Mouse (Mus musculus): ENCODE data around the gene Gm12695.

The Gm12695 gene

GRCm38 (mm10) chr4:96785086-96785485 is at the start of gene Gm12695:
TSS of gene Gm12695 (minus strand) at chr4:96785186.
- in situ Hi-C loops (cut with MboI) = no loop called here

DNA sequence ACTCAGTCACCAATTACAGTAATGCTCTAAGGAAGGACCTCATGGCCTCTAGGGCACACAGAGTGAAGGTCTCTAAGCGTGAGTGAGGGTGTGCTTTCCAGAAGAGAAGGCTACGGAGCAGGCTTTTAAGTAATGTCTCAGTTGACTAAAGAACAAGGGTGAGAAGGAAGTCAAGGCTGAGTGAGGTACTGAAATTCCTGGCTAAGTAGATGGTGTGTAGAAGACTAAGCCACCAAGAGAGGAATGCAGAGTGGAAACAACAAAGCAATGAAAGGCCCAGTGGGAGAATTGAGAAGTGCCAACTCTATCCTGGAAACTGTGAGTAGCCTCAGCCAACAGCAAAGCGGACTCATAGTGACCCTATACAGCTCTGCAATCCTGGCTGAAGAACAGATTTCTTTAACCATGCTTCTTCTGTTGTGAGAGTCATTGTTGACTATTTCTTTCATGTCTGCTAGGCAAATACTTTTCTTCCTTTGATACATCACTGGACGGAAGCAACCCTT is 40.6 kb upstream of the Gm12695 start:
- in situ Hi-C loops (cut with MboI) = no loop called here

GRCm38 (mm10) chr4:96806824-96807808 is 22.1 kb upstream of the Gm12695 start:
- in situ Hi-C loops (cut with MboI) = no loop called here

DNA sequence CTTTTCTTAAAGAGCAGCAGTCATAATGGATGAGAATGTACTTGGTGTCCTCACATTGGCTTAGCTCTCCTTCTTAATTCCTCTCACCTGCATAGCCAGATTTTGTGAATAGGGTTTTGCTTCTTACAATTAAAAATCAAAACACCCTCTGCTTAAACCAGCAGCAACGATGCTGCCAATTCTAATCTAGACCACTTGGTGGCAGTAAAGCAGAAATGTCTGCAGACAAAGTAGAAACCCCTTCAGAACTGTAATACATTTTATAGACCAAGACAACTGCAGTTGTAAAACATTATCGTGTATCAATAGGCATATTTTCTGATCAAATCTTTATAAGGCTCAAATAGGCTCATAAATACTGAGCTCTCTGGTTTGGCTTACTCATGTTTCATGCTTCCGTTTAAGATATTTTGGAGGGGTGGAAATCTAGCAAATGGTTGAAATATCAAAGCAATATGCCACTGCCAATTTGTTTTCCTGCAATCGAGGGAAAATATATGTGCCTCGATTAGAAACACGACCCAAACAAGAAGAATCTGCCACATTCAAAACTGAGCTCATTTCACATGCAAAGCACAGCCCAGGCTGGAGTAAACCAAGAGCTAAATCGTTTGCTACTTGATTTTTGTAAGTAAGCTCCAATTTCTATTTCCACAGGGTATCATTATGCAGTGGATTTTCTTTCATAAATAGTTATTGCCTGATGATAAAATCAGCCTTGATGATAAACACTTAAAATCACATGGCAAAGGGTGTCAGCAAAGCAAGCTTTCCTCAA is 14.6 kb upstream of the Gm12695 start:
- in situ Hi-C loops (cut with MboI) = no loop called here

DNA sequence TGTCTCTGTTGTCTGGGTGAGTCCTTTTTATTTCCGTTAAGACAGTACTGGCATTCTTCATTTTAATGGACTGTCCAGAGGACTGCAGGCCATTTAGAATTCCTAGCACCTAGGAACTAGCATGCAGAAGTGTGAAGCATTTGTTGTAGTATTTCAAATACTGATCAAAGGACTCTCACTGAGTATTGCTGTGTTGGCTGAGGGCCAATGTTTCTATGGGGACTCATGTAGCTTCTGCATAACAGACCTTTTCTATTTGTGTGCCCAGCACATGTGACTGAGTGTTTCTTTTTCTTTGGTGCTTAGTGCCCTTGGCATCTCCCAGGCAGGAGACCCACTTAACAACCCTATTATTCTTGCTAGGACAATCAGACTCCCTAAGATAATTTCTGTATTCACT is 12.6 kb upstream of the Gm12695 start:
- in situ Hi-C loops (cut with MboI) = no loop called here

- in situ Hi-C loops (cut with MboI) = no loop called here
Observed at GRCm38 (mm10) chr4:96791301-96791700, 6.3 kb upstream of the Gm12695 start.

GRCm38 (mm10) chr4:96789905-96790304 is 4.9 kb upstream of the Gm12695 start:
- in situ Hi-C loops (cut with MboI) = no loop called here

GRCm38 (mm10) chr4:96786610-96787009 is 1.6 kb upstream of the Gm12695 start:
- in situ Hi-C loops (cut with MboI) = no loop called here

DNA sequence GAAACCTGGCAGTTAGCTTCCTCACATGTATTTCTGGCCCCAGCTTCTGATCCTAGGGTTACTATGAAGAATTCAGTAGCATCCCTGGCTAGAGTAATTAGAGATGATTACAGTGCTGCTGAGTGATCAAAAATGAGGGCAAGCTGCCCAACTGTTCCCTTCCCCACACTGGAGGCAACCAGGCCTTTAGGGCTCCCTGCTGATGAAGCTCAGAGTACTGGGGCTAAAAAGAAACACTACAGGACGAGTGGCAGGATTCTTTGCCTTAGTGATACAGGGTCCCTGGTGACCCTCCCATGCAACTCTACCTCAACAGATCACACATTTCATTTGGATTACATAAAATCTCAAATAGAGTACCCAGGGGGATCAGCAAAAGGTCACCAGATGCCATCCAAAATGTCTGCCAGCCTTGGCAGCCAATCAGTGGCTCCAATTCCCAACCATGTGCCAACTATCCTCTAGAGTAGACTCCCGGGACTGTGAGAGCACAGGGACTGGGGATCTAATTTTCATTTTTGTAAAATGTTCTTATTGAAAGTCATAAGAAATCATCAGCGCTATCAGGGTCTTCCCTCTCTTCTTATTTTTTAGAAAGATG is 11.9 kb downstream of the Gm12695 start:
- in situ Hi-C loops (cut with MboI) = no loop called here

GRCm38 (mm10) chr4:96766396-96766998 is 18.5 kb downstream of the Gm12695 start:
- in situ Hi-C loops (cut with MboI) = no loop called here

- in situ Hi-C loops (cut with MboI) = no loop called here
Observed at GRCm38 (mm10) chr4:96751953-96752352, 33.0 kb downstream of the Gm12695 start.

GRCm38 (mm10) chr4:96740472-96740871 is 44.5 kb downstream of the Gm12695 start:
- in situ Hi-C loops (cut with MboI) = no loop called here

- in situ Hi-C loops (cut with MboI) = no loop called here
Observed at GRCm38 (mm10) chr4:96729256-96729655, 55.7 kb downstream of the Gm12695 start.

GRCm38 (mm10) chr4:96728211-96728610 is 56.8 kb downstream of the Gm12695 start:
- in situ Hi-C loops (cut with MboI) = no loop called here

GRCm38 (mm10) chr4:96725415-96726055 is 59.5 kb downstream of the Gm12695 start:
- in situ Hi-C loops (cut with MboI) = no loop called here

DNA sequence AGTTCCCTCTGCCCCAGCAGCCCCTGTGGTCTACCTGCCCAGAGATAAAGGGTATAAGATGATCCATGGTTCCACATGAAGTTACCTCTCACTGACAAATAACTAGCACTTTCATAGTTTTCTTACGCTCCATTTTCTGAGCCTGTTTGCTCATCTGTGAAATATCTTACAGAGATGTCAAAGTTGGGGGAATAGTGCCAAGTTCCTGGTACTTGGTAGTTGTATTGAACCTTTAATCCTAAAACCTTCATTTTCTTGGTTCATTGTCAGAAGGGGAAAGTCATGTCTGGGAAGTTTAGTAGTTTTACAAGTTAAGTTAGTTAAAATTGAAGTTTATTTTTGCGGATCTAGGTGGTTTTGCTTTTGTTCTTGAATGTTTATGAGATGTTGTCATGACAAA is 62.7 kb downstream of the Gm12695 start:
- in situ Hi-C loops (cut with MboI) = no loop called here

GRCm38 (mm10) chr4:96718977-96719966 is 65.7 kb downstream of the Gm12695 start:
- in situ Hi-C loops (cut with MboI) = no loop called here

DNA sequence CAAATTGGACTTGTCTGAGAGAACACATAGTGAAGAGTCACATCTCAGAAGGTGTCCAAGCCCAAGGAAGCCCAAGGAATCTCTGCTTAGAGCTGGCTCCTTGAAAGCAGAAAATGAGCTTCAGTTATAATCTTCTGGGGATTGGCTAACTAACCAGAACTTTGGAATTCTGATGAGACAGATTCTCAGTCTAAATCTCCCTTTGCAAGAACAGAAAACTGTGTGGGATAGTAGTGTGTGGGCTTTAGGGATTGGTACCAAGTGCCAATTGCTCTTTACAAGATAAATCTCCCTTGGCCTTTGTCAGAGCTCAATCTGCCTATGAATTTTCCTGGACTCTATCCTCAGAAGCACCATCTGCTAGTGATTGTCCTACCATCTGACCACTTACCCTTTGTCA is 66.5 kb downstream of the Gm12695 start:
- in situ Hi-C loops (cut with MboI) = no loop called here

DNA sequence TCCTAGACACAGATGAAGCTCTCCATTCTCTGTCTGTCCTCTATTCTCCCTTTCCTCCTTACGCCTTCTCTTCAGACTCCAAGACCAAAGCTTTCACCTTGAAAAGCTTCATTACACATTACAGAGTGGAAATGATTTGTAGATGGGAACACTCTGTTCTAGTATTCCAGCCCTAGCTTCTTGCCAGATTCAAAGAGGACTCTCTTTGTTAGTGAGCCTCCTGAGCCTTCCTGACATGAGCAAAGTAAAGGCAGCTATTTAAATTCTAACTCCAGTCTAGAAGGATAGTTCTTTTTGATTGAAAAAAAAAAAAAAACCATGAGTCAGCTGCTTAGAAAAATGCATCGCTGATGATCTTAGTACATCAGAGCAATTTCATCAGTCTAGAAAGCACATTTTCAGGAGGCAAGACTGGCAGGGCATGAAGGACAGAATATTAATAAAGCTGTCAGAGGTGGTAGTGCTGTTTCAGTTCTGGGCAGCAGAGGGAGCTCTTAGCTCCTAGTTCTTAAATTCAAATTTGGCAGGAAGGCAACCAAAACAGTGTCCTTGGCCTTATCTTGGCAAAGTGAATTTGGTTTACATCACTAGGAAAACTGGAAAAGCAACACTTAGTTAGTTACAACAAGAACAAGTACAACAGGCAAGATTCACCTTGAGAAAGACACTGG is 79.6 kb downstream of the Gm12695 start:
- in situ Hi-C loops (cut with MboI) = no loop called here

DNA sequence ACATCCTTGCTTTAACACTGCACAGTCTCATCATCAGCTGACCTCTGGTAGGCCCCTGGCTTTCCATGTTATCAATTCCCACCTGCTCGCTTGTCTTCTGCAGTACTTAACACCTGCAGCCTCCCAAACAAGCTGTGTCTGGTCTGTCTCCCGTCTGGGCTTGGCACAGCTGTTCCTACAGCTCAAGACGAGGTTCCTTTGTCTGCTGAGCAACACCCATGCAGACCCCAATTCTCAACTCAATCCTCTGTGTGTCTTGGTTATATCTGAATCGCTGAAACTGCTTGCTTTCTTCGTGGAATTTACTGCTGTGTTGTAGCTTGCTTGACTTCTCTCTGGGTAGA is 86.8 kb downstream of the Gm12695 start:
- in situ Hi-C loops (cut with MboI) = no loop called here

Measured in mature B cell (primary cell).